Mouse (Mus musculus) liver, embryonic 14 days (tissue): ENCODE measurements around the gene Tbkbp1. TPM values are rescaled to one million over a fixed set of nuclear protein-coding genes. Genes with fewer than 3 reads are reported as not detected.

Experiments
- polyA plus RNA-seq: library from polyadenylated mRNA; depleted of rRNA; stranded (reverse); fragments of >200 nt; gene quantifications from 2 replicates; pipeline ENCODE4 v1.2.3, GENCODE M21; 2012; rRNA removed

Tbkbp1 gene
- polyA plus RNA-seq, result 2.3 and 2.6 TPM in 2 replicates

DNA sequence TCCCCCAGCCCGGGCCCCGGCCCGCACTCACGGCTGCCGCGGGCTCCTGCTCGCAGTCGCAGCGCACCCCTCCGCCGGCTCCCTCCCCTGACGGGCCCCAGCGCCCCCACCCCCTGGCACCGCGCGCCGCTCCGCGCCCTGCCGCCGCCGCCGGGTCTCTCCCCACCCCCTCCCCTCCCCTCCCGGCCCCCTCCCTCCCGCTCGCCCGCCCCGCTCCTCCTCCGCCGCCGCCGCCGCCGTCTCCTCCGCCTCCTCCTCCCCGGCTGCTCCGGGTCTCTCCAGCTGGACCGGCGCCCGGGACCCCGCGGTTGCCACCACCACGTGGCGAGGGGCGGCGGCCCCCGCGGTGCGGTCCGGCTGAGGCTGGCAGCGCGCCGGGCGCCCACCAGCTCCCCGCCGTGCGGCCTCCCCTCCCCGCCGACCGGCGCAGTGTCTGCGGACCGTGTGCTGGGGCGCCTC is at the start of gene Tbkbp1:
TSS of gene Tbkbp1 (minus strand) at position 153 of the 459 bp plus-strand sequence.

DNA sequence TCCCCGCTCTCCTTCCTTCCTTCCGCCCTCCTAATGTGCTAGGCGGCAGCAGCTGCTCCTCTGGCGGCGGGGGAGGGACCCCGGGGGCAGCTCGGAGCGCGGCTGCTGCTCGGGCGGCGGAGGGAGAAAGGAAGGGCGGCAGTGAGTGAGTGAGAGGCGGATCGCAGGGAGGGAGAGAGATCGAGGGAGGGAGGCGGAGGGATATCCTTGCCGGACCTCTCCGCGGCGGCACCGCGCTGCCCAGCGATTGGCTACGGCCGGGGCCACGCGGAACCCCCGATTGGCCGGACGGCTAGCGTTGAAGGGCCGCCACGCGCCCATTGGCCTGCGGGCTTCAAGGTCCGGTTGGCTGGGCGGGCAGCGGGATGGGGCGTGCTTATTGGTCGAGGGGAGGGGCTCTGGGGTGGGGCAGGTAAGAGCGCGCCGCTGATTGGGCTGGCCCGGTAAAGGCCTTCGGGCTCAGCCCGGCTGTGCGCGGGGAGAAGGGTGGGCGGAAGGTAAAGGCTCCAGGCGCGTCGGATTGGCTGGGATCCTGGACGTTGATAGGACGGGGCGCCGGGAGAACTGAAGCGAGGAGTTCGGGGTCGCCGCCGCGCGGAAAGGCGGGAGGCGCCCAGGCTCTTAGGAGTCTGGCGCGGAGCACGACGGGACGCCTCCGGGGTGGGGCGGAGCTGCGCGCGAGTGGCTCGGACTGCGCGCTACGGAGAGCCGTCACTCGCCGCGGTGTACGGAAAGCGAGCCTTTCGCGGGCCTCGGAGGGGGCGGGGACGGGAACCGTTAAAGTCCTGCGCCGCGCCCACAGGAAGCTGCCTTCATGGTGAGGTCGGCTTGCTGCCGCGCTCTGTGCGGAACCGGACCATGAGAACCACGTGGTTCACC is 36.7 kb upstream of the Tbkbp1 start, which contains the start of gene Kpnb1:
TSS of gene Kpnb1 (minus strand) at position 118 of the 879 bp plus-strand sequence.

DNA sequence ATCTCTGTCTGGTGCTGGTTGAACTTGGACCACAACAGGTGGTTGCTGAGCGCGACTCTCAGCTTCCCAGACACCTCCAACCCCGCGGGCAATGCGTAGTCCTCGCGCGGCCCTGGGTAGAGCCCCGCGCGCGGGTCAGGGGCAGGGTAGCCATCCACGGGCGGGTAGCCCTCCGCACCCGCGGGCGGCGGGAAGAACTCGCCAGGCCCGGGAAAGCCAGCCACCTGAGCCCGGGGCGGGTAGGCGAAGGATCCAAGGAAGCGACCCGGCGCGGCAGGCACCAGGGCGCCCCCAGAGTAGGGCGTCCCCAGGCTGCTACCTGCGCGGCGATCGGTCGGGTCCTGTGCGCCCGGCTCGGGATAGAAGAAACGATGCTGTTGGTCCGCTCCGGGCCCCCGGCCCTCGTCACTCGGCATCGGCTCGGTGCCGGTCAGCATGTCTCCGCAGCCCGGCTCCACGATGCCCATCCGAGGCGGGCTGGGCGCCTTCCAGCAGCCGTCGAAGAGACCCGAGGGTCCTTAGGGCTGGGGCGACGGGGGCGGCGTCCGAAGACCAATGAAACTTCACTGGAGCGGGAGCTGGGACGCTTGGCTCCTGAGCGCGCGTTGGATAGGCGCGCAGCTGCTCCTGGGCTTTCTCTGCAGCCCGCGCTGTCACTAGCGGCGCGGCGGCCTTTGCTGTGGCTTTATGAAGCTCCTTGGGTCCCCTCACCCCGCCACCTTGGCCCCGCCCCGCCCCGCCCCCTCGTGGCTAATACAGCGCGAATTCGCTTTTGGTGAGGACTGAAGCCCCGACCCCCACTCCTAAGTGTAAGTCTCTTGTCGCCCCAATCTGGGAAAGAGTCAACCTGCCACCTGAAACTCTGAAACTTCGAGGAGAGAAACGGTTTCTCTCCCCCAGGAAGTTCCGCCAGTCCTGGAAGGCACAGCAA is 36.4 kb downstream of the Tbkbp1 start, which contains the start of gene Tbx21:
TSS of gene Tbx21 (minus strand) at position 661 of the 931 bp plus-strand sequence.

Other genes starting within 250 kb of the Tbkbp1 start
- gene Cdk5rap3, start 235.0 kb downstream of the Tbkbp1 start, polyA plus RNA-seq, result 19.3 and 21.0 TPM in 2 replicates
- gene Prr15l, start 223.4 kb downstream of the Tbkbp1 start, polyA plus RNA-seq, result 1.9 and 2.2 TPM in 2 replicates
- gene Pnpo, start 207.5 kb downstream of the Tbkbp1 start, polyA plus RNA-seq, result 314 and 383 TPM in 2 replicates
- gene Sp2, start 168.5 kb downstream of the Tbkbp1 start, polyA plus RNA-seq, result 6.3 and 8.3 TPM in 2 replicates
- gene Sp6, start 138.1 kb downstream of the Tbkbp1 start, polyA plus RNA-seq, result 0.03 and 0.08 TPM in 2 replicates
- 5.3 and 5.8 TPM in 2 replicates for gene Scrn2, start 121.6 kb downstream of the Tbkbp1 start, polyA plus RNA-seq
- 0.24 and 0.27 TPM in 2 replicates for gene Lrrc46, start 110.1 kb downstream of the Tbkbp1 start, polyA plus RNA-seq
- 25.7 and 31.4 TPM in 2 replicates for gene Mrpl10, start 109.9 kb downstream of the Tbkbp1 start, polyA plus RNA-seq
- 2.5 and 3.3 TPM in 2 replicates for gene Osbpl7, start 100.9 kb downstream of the Tbkbp1 start, polyA plus RNA-seq
- gene Tbx21, start 36.2 kb downstream of the Tbkbp1 start, polyA plus RNA-seq, result 0.02 and 0.03 TPM in 2 replicates
- gene Kpnb1, start 36.4 kb upstream of the Tbkbp1 start, polyA plus RNA-seq, result 69.9 and 71.9 TPM in 2 replicates
- 8.2 and 9.3 TPM in 2 replicates for gene Npepps, start 129.1 kb upstream of the Tbkbp1 start, polyA plus RNA-seq
- gene Mrpl45, start 164.2 kb upstream of the Tbkbp1 start, polyA plus RNA-seq, result 13.2 and 15.5 TPM in 2 replicates
- gene Gpr179, start 200.6 kb upstream of the Tbkbp1 start, polyA plus RNA-seq, result 0.01 TPM in 2 replicates
- gene Socs7, start 211.1 kb upstream of the Tbkbp1 start, polyA plus RNA-seq, result 2.2 and 2.6 TPM in 2 replicates